Mouse (Mus musculus): ENCODE results near the gene Shb. TPM values are rescaled to one million over a fixed set of nuclear protein-coding genes. Genes with fewer than 3 reads are reported as not detected.
A peak's percentile ranks its signal among the peaks of the same experiment; 100 is the strongest.

The Shb gene
- polyA plus RNA-seq, 1 experiment, result 71.5 TPM

- Histone ChIP-seq H3K27ac (ENCODE audit: insufficient read depth, low read depth, low read length) (peak overlapping the region; percentile 5; the same call in 1 of the 2 replicates), H3K4me1 (ENCODE audit: control insufficient read depth, insufficient read depth, insufficient read length, low read length) (peaks cover 30% of the 10 kb centered on the region), H3K4me3 (ENCODE audit: low read depth, low read length) (no peak overlapping the region), H3K27me3 (ENCODE audit: control insufficient read depth, insufficient read depth, low read length) (no peaks in the 10 kb centered on the region), H3K36me3 (ENCODE audit: control insufficient read depth, insufficient read depth, low read length) (no peaks in the 10 kb centered on the region)
- TF ChIP-seq CTCF (IDR thresholded peaks at IDR 0.05; ENCODE audit: extremely low read depth, insufficient read length, insufficient replicate concordance, low read depth, low read length), result no peak
- no peak for TF ChIP-seq POLR2A (IDR thresholded peaks at IDR 0.05; ENCODE audit: low read depth, low read length)
- 59% methylated on average over 12 of the region's 12 CpGs for WGBS
These were observed 65.0 kb downstream of the Shb start for GRCm38 (mm10) chr4:45467115-45467912.

- 0 out of 2 replicates have a peak overlapping the region, but pooled peaks have one; percentile 13 for H3K4me3 ChIP-seq (ENCODE audit: low read depth, low read length)
- peak overlapping the region; percentile 70 for H3K27ac ChIP-seq (ENCODE audit: insufficient read depth, low read depth, low read length)
- no peak for TF ChIP-seq CTCF (IDR thresholded peaks at IDR 0.05; ENCODE audit: extremely low read depth, insufficient read length, insufficient replicate concordance, low read depth, low read length)
- TF ChIP-seq POLR2A (IDR thresholded peaks at IDR 0.05; ENCODE audit: low read depth, low read length), result no peak
- 57% methylated on average over 9 of the region's 9 CpGs for WGBS
- peaks cover 25% of the 10 kb centered on the region for H3K4me1 ChIP-seq (ENCODE audit: control insufficient read depth, insufficient read depth, insufficient read length, low read length)
- H3K36me3 ChIP-seq (ENCODE audit: control insufficient read depth, insufficient read depth, low read length), result no peaks in the 10 kb centered on the region
- H3K27me3 ChIP-seq (ENCODE audit: control insufficient read depth, insufficient read depth, low read length), result no peaks in the 10 kb centered on the region
These were observed 67.3 kb downstream of the Shb start for GRCm38 (mm10) chr4:45464941-45465340.

- TF ChIP-seq CTCF (IDR thresholded peaks at IDR 0.05; ENCODE audit: extremely low read depth, insufficient read length, insufficient replicate concordance, low read depth, low read length) (no peak), POLR2A (IDR thresholded peaks at IDR 0.05; ENCODE audit: low read depth, low read length) (no peak)
- 32% methylated on average over 12 of the region's 12 CpGs for WGBS
- H3K4me3 ChIP-seq (ENCODE audit: low read depth, low read length), result 0 out of 2 replicates have a peak overlapping the region, but pooled peaks have one; percentile 13
- no peaks in the 10 kb centered on the region for H3K36me3 ChIP-seq (ENCODE audit: control insufficient read depth, insufficient read depth, low read length)
- H3K27me3 ChIP-seq (ENCODE audit: control insufficient read depth, insufficient read depth, low read length), result no peaks in the 10 kb centered on the region
- H3K4me1 ChIP-seq (ENCODE audit: control insufficient read depth, insufficient read depth, insufficient read length, low read length), result peaks cover 27% of the 10 kb centered on the region
- peak overlapping the region; percentile 70 for H3K27ac ChIP-seq (ENCODE audit: insufficient read depth, low read depth, low read length)
These were observed 67.7 kb downstream of the Shb start for GRCm38 (mm10) chr4:45464528-45464927.

GRCm38 (mm10) chr4:45464123-45464522 lies 68.1 kb downstream of the Shb start:
- Histone ChIP-seq H3K27ac (ENCODE audit: insufficient read depth, low read depth, low read length) (no peak overlapping the region), H3K4me1 (ENCODE audit: control insufficient read depth, insufficient read depth, insufficient read length, low read length) (peaks cover 27% of the 10 kb centered on the region)

GRCm38 (mm10) chr4:45462628-45463027 lies 69.6 kb downstream of the Shb start:
- no peaks in the 10 kb centered on the region for H3K27me3 ChIP-seq (ENCODE audit: control insufficient read depth, insufficient read depth, low read length)
- WGBS, result 92% methylated on average over 5 of the region's 5 CpGs
- peaks cover 27% of the 10 kb centered on the region for H3K4me1 ChIP-seq (ENCODE audit: control insufficient read depth, insufficient read depth, insufficient read length, low read length)
- peaks cover 6% of the 10 kb centered on the region; the same call in 1 of the 2 replicates for H3K36me3 ChIP-seq (ENCODE audit: control insufficient read depth, insufficient read depth, low read length)
- H3K4me3 ChIP-seq (ENCODE audit: low read depth, low read length), result no peak overlapping the region
- no peak for TF ChIP-seq CTCF (IDR thresholded peaks at IDR 0.05; ENCODE audit: extremely low read depth, insufficient read length, insufficient replicate concordance, low read depth, low read length)
- no peak for TF ChIP-seq POLR2A (IDR thresholded peaks at IDR 0.05; ENCODE audit: low read depth, low read length)
- no peak overlapping the region for H3K27ac ChIP-seq (ENCODE audit: insufficient read depth, low read depth, low read length)

More at GRCm38 (mm10) chr4:45464123-45464522, 68.1 kb downstream of the Shb start:
- no peaks in the 10 kb centered on the region for H3K36me3 ChIP-seq (ENCODE audit: control insufficient read depth, insufficient read depth, low read length)
- H3K27me3 ChIP-seq (ENCODE audit: control insufficient read depth, insufficient read depth, low read length), result no peaks in the 10 kb centered on the region
- H3K4me3 ChIP-seq (ENCODE audit: low read depth, low read length), result no peak overlapping the region
- WGBS, result 38% methylated on average over 3 of the region's 3 CpGs
- TF ChIP-seq CTCF (IDR thresholded peaks at IDR 0.05; ENCODE audit: extremely low read depth, insufficient read length, insufficient replicate concordance, low read depth, low read length) (no peak), POLR2A (IDR thresholded peaks at IDR 0.05; ENCODE audit: low read depth, low read length) (no peak)

GRCm38 (mm10) chr4:45461661-45462060 lies 70.6 kb downstream of the Shb start:
- TF ChIP-seq POLR2A (IDR thresholded peaks at IDR 0.05; ENCODE audit: low read depth, low read length) (no peak), CTCF (IDR thresholded peaks at IDR 0.05; ENCODE audit: extremely low read depth, insufficient read length, insufficient replicate concordance, low read depth, low read length) (no peak)
- Histone ChIP-seq H3K36me3 (ENCODE audit: control insufficient read depth, insufficient read depth, low read length) (peaks cover 11% of the 10 kb centered on the region; the same call in 1 of the 2 replicates), H3K27me3 (ENCODE audit: control insufficient read depth, insufficient read depth, low read length) (no peaks in the 10 kb centered on the region), H3K4me1 (ENCODE audit: control insufficient read depth, insufficient read depth, insufficient read length, low read length) (peaks cover 20% of the 10 kb centered on the region; the same call in 1 of the 2 replicates), H3K4me3 (ENCODE audit: low read depth, low read length) (no peak overlapping the region), H3K27ac (ENCODE audit: insufficient read depth, low read depth, low read length) (no peak overlapping the region)
- WGBS, result 37% methylated on average over 7 of the region's 7 CpGs

GRCm38 (mm10) chr4:45459375-45459774 lies 72.9 kb downstream of the Shb start:
- no peak overlapping the region for H3K4me3 ChIP-seq (ENCODE audit: low read depth, low read length)
- no peak overlapping the region for H3K27ac ChIP-seq (ENCODE audit: insufficient read depth, low read depth, low read length)
- 31% methylated on average over 9 of the region's 9 CpGs for WGBS
- H3K36me3 ChIP-seq (ENCODE audit: control insufficient read depth, insufficient read depth, low read length), result peaks cover 19% of the 10 kb centered on the region; the same call in 1 of the 2 replicates
- peaks cover 16% of the 10 kb centered on the region for H3K4me1 ChIP-seq (ENCODE audit: control insufficient read depth, insufficient read depth, insufficient read length, low read length)
- H3K27me3 ChIP-seq (ENCODE audit: control insufficient read depth, insufficient read depth, low read length), result no peaks in the 10 kb centered on the region
- no peak for TF ChIP-seq POLR2A (IDR thresholded peaks at IDR 0.05; ENCODE audit: low read depth, low read length)
- TF ChIP-seq CTCF (IDR thresholded peaks at IDR 0.05; ENCODE audit: extremely low read depth, insufficient read length, insufficient replicate concordance, low read depth, low read length), result no peak

Measured in small intestine, adult 2 months (tissue).